Mouse (Mus musculus) CD4-positive, CD25-positive, alpha-beta regulatory T cell, adult 4 months (primary cell): ENCODE measurements at regions not wholly inside any gene's neighbourhood (a gene's known extent, or its start where the extent isn't known, plus 50 kb on each side); places are given as distances from the start of the nearest gene placed in this dataset.

Experiments
- ATAC-seq: one replicate; pipeline ENCODE4 v1.8.0; 2017

DNA sequence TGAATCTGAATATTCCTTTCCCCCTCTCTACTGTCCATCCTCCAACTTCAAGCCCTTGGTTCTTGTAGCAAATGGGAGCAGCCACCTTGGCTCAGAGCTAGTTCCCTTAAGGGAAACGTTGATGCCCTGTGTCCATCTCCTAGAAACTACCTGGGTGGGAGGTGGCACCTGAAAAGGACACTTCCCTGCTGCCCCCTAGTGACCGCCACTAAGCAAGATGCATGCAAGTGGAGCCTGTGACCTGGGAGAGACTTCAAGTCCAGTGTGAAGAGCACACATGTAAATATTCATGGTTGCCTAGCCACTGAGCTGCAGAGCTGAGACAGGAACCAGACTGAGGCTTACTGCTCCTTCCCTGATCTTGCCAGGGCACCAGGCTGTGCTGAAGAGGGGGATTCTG lies 238.1 kb downstream of the Cdh26 start:
- no peak for ATAC-seq

DNA sequence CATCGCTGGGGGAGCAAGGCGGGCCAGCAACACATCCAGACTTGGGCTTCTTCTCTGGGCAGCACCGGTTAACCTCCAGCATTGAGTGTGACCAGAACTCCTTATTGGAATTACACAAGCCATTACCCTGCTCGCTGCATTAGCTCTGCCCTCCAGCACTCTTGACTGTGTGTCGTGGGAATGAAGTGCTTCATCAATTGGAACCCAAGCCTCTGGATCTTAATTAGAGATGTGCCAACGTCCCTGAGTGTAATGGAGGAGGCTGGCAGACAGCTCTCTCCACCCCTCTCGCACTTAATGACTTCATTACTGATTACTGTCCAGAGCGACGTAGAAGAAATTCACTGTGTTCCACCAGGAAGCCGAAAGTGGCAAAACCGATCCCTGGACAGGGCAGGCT lies 240.6 kb downstream of the Cdh26 start:
- ATAC-seq = no peak

DNA sequence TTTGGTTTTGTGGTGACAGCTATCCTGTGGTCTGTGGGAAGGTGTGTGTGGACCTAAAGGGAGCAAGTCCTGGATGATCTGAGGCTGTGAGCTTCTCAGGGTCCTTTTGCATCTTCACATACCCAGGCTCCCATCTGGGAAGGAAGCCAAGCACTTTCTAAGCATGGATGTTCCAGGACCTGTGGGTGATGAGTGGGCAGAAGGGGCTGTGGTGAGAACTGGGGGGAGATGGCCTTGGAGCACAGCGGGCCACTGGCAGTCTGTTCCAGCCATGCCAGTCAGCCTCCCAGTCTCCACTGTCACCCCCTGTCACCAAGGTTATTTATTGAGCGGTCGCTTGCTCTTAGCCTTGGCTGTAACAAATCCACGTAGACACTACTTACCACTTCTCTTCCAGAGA lies 243.3 kb downstream of the Cdh26 start:
- no peak for ATAC-seq

DNA sequence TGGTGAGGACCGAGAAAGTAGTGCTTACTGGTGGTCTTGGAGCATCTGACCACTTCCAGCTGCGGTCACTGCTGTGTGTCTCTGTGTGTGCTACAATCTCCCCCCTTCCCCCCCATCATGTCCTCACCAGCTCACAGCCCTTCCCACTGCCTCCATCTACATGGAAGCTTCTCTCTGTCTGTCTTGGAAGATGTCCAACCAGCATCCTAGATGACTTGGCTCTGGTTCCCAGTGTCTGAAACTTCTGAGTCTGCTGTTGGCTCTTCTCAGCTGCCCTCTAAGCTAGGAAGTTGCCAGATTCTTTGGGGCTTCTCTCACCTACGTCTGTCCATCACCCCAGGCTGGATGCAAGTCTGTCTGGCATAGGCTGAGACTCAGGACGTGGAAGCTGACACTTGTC lies 244.3 kb downstream of the Cdh26 start:
- no peak for ATAC-seq

DNA sequence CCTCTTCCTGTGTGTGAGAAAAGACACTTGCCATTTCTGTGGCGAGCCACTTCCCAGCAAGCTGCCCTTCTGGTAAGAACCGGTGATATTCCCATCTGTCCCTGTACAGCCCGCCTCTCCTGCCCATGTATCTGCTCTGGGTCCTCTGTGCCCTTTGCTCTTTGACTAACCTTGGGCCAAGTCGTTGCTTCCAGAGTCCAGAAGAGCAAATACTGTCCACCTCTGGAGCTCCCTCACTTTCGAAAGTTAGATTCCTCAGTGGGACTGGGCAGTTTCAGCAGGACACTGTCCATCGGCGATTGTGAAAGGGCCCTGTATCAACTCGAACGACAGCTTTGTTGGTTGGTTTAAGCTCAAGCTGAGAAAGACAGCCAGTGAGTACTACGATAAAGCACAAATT lies 246.6 kb downstream of the Cdh26 start:
- ATAC-seq = no peak

DNA sequence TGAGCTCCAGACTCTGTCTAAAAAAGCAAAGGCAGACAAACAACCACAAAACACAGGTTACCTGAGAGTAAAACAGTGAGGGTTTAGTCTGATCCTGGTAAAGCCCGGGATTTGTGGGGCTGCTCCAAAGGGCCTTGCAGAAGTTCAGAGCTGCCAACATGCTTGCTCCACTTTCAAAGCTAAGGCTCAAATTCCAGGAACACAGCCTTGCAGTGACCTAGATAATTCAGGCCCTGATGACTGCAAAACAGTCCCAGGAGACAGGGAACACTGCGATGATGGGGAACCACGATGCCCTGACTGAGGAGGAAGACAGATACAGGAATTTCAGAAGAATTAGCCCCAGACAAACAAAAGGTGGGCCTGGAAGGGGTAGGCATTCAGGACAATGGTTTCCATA lies 250.0 kb downstream of the Cdh26 start:
- ATAC-seq = no peak

DNA sequence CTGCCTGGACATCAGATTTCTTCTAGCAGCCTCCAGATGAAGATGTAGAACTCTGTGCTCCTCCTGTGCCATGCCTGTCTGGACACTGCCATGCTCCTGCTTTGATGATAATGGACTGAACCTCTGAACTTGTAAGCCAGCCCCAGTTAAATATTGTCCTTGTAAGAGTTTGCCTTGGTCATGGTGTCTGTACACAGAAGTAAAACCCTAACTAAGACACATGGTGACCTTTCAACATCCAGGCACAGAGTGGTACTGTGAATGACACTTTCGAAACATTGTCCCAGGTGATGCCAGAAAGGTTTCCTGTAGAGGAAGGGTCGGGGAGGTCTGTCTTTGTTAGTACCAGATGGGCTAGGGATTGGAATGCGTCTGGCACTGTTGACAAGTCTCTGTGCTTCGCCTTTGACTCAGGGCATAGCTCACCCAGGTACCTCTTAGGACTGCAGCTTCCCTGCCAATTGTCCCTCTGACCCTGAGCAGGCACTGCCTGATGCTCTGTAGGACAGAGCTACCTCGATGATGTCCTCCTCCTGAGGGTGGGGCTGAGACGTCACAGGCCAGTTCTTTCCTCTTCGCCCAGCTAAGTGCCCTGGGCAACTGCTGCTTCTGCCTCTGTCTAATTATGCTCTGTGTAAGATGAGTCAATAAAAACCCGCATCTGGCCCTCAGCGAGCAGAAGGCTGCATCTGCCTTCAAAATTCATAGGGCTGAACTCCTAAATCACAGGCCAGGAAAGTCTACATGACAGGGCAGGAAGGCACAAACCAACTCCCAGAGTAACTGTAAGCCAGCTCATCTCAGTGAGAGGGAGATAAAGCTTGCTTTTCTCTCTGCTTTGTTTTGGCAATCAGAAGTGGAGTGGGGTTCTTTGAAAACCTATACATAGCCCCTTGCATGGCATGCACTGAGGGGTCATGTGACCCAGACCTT lies 254.0 kb downstream of the Cdh26 start:
- no peak for ATAC-seq

DNA sequence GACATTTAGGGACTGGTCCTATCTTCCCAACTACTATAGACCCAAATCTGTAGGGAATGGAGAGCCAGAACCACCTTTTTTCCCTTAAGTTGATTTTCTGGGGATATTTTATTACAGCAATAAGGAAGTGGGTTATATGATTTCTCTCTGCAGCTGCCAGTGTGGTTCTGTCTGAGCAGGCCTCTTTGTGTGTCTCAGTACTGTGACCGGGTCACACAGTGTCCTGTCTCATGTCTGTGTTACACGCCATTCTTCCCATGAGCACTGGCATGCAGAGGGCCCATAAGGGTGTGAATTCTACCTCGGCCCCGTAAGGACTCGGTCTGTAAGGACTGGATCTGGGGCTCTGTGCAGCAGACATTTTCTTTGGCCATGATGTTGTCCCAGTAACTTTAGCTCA lies 254.9 kb downstream of the Cdh26 start:
- ATAC-seq = no peak

DNA sequence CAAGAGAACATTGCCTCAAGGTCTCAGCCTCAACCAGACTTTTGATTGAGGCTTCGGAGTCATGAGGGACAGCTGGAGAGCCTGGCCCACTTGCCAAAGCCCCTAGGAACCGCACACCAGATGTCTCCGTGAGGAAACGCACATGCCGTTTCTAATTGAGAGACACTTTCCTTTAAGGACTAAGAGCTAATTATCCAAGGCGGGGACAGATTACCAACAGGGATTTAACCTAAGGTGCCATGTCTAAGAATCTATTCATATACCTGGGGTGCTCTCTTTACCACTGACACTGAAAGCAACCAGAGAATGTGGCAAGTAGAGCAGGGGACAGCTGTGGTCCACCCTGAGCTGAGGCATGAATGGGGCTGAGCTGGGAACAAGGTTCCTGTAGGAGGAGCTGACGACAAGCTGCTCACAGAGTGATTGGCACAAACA lies 255.9 kb downstream of the Cdh26 start:
- ATAC-seq = no peak

DNA sequence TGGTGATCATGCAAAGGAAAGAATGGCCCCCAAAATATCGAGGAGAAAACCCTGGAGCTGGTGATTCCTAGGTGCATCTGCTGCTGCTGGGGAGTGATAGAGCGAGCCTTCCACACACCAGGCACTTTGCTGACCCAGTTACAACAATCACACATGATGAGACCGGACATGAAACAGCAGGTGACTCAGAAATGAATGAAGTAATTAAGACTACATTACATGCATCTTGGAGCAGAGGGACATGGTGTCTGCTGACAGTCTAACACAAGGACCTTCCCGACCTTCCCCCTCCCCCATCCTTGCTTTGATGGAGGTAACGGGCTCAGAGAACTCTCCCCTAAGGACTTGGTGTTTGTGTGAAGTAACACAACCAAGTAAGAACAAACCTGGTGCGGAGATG lies 258.3 kb downstream of the Cdh26 start:
- no peak for ATAC-seq

DNA sequence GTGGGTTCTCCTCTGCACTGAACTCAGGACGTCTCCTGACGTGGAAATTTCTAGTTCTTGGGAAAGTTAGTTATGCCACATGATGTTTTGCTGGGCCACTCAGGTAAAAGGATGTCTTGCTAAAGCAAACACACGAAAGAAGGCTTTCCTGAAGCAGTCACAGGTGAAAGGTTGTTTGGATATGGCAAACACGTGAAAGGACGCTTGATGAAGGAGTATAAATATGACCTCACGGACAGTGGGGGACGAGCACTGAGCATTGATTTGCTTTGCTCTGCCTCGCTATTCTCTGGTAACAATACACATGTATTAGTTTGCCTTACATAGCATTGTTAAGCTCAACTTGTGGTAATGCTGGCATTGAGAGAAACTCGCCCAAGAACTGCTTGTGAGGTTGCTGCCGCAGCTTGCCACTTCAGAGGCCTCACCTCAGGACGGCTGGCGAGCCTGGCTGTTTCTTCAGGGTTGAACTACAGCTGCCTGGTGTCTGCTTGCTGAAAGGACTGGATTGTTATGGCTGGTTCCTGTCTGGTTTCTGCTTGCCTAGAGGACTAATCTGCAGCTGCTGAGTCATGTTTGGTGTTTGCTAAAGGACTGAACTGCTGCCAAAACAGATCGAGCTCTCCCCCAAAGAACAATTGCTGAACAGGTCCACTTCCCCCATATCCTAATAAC lies 261.0 kb downstream of the Cdh26 start:
- ATAC-seq = no peak

DNA sequence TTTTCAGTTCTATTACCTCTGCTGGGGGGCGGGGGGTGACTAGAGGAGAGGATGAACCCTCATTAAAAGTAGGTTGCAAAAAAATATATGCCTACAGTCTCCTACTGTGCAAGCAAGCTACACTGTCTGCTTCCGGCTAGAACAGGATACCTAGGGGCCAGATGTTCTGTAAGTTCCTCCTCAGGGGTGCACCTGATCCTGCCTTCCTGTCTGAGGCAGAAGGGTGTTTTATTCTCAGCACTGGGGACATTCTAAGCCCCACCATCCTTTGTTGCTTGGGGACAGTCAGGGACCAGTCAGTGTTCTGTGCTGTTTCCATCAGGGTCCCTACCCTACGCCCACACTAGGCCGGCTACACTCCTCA lies 261.5 kb downstream of the Cdh26 start:
- ATAC-seq = no peak

DNA sequence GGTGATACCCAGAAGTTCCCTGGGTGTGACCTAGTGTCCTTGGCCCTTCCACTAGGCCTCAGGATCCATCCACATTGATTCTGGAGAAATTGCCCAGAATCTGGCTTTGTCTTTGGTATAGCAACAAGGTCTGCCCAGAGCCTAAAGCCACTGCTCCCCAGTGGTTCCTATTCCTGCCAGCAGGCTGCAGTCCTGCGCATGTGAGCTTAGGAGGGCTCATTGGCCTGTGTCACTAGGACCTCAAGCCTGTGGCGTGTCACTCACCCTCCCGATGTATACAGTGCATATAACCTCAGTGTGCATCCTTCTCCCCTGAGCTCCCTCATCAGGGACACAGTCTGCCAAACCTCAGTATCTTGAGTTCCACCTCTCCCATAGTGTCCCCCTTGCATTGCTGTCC lies 261.9 kb downstream of the Cdh26 start:
- no peak for ATAC-seq

DNA sequence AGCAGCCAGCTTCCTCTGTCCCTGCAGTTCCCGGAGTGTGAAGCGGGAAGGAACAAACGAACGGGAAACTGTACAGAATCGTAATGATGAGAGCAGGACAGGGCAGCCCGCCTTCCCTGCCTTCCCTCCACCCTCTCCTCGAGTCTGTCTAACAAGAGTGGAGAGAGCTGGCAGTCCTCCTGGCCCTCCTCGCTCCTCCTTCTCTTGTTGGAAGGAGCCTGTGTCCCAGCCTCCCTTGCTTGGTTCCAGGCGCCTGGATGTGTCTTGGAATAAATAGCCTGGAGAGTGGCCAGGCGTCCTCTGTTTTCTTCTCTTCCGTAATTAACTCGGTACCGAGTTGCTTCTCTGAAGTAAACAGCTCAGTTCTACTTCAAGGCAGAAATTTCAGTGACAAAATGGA lies 268.3 kb downstream of the Cdh26 start:
- ATAC-seq = no peak

DNA sequence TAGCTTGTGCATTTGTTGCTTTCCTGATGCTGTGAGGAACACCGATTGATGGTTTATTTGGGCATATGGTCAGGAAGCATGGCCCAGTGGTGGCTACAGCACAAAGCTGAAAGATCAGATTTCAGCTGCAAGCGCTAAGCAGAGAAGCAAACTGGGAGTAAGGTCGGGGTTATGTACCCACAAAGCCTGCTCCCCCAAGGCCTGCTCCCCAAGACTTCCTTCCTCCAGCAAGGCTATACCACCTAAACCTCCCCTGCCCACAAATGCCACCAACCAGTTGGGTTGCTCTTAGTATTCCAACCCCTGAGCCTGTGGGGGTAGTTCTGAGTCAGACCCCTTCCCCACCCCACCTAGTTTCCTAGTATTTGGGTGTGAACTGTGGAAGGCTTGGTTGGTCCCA lies 270.5 kb downstream of the Cdh26 start:
- ATAC-seq = no peak

DNA sequence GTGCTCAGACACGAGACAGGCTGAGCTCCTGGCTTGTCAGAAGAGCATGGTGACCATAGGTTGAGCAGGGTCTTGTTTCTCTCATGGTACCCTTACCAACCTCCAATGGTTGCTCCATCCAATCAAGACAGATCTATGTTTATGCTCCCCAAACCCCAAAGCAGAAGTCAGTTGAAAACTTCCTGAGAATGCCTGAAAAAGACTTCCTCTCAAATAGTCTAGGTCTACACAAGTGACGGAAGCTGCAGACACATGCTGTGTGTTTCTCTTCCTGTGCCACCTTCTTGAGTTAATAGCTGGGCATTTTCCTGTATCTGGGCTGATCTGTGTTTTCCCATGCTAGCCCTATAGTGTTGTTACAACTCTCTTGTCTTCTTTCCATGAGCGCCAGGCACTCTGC lies 274.2 kb downstream of the Cdh26 start:
- ATAC-seq = no peak

DNA sequence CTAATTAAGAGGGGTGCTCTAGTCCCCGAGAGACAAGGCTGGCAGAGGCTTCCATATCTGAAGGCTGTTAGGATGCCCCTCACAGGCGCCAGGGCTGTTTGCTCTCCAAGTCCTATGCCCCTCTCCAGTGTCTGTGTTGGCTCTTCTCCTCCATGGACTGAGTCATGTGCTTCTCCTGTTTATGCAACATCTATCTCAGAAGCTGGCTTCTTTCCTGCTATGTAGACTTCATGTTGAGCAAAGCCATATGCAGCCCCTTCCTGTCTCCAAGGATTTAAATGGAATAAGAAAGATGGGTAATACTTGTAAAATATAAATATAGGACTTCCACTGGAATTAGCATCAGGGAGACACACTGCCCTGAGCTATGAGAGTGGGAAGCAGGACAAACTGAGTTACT lies 278.3 kb downstream of the Cdh26 start:
- ATAC-seq = no peak

DNA sequence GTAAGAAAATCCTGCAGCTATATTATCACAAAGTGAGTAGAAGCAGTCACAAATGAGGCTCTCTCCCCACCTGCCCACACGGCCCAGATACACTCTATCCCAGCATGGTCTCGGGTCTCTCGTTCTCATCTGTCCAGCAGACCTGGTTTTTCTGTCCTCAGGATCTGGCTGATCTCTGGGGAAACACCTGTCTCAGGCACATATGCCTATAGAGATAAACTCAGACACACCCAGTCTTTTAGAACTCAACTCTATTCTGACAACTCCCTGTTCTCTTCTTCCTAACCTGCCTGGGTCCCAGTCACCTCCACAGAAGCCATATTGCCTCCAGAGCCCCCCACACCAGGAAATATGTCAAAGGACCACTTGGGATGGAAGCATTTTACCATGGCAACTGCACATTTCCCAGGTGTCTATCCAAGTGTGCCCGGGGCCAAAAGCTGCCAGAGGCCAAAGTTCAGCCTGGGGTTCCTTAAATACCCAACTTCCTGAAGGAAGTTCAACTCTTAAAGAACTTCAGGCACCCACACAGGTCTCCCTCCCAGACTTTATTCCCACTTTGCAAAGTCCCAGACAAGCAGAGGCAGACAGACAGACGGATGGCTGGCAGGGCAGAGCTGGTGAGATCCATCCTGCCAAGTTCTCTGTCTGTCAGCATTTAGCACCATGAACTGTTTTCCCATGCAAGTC lies 279.0 kb downstream of the Cdh26 start:
- ATAC-seq = no peak

DNA sequence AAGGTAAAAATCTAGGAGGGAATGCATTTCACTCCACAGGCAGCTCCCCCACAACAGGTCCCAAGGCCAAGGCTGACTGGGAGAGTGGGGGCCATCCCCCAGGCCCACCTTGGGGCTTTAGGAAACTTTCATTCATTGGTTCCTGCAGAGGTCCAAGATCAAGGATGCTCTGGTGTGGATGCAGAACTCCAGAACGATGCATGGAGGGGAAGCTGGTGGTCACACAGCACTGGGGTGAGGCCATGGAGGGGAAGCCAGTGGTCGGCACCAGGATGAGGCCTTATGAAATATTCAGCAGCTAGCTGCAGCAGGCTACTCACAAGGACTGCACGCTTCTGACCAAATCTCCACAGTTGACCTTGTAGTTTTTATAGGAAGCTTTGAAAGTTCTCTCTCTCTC lies 279.7 kb downstream of the Cdh26 start:
- no peak for ATAC-seq

DNA sequence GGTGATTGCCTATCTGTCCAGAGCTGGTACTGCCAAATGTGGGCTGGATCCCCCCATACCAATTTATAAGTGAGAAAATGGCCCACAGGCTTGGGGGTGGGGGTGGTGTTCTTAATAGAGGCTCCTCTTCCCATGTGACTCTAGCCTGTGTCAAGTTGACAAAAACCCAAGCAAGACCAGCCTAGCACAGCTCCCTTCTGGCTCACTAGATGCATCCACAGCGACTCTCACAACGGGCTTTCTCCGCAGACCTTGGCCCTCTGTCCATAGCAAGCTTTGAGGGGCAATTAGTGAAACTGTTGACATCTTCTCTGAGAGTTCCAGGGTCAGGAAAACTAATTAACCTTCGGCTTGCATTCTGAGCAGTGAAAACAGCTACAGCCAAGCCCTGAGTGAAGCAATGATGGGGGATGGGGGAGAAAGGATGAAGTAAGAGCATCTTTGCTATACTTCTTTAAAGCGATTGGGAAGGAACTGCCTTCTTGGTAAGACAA lies 281.3 kb downstream of the Cdh26 start:
- no peak for ATAC-seq

DNA sequence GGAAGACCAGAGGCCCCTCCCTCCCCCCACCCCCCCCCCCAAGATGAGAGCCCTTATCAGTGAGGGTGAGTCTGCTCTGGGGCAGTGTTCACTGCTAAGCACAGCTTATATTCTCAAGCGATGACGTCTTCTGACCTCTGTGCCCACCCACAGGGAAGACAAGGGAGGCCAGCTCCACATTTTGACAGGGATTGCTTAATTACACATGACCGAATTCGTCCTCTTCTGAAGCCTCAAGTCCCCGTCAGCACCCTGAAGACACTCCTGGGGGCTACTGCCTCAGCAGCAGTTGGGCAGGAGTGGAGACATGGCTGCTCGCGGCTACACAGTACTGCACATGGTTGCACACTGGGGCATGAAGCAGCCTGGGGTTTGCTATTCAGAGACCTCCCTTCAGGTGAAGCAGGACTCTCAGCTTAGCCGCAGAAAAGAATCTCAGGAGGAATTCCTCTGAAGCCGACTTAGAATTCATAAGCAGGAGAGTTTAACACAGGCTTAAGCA lies 282.1 kb downstream of the Cdh26 start:
- no peak for ATAC-seq

DNA sequence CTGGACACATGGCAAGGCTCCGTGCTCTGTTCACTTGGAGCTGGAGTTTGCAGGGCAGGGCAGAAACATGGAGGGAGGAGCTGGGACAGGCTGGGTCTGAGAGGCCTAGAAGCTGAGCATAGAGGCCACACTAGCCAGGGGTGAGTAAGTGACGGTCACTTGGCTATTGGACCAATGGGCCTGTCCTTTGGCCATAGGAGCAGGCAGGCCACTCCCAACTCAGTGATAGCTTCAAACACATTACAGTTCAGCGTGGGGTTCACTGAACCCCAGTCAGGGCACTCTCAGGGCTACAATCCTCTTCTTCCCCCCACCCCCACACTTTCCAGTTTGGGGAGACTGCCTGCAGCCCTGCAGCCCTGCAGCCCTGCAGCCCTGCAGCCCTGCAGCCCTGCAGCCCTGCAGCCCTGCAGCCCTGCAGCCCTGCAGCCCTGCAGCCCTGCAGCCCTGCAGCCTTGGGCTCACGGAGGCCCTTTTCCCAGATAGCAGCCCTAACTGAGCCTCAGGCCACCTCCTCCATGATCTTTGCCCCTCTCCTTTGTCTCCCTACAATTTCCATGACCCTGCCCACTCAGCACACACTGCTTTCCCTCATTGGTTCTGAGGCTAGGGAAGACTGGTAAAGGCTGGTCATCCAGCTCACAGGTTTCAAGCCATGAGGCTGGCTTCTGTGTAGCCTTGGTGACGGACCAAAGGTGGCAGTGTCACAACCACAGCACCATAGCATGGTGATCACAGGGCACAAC lies 285.3 kb downstream of the Cdh26 start:
- ATAC-seq = no peak

DNA sequence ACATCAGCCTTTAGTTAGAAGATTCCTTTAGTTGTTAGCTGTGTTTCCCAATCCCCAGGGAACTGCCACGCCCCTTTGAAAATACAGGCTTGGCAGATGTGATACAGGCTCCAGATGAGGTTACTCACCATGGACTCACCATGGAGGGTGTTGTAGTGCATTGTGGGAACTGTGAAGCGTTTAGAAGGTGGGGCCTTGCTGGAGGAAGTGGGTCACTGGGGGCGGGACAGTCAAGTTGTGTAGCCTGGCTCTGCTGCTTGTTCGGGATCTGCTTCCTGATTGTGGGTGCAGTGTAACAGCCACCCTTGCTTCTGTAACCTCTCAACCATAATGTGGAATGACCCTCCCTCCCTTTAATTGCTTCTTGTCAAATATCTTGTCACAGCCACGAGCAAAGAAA lies 287.7 kb downstream of the Cdh26 start:
- no peak for ATAC-seq
